Mouse (Mus musculus) intestine, embryonic 16.5 days (tissue): ENCODE results near the gene Sh3gl1. TPM values are rescaled to one million over a fixed set of nuclear protein-coding genes. Genes with fewer than 3 reads are reported as not detected.
A peak's percentile ranks its signal among the peaks of the same experiment; 100 is the strongest.

Source experiments
- ATAC-seq: fragments of 200-750 bp; cut with Nextera tagmentation; 2 replicates; pipeline ENCODE4 v1.8.0; 2017; ENCODE audit warnings: moderate TSS enrichment, moderate library complexity
- H3K27ac ChIP-seq: fragments of 300-500 bp; sonication (generic); 2 replicates; pipeline ENCODE4 v1.5.1; 2014; ENCODE audit warnings: mild to moderate bottlenecking, low read length
- H3K27me3 ChIP-seq: fragments of 300-500 bp; sonication (generic); replicated peaks from 2 replicates; pipeline ENCODE4 v1.6.1; 2014; ENCODE audit warnings: low read length, control low read depth, mixed read lengths; ENCODE audit not compliant: control insufficient read depth, insufficient read depth
- H3K36me3 ChIP-seq: fragments of 300-500 bp; sonication (generic); 2 replicates; pipeline ENCODE4 v1.6.1; 2014; ENCODE audit warnings: low read length, control low read depth; ENCODE audit not compliant: control insufficient read depth, insufficient read depth
- H3K4me1 ChIP-seq: fragments of 300-500 bp; sonication (generic); 2 replicates; pipeline ENCODE4 v1.6.1; 2014; ENCODE audit warnings: low read length, control low read depth, mixed read lengths; ENCODE audit not compliant: control insufficient read depth, insufficient read depth
- H3K4me2 ChIP-seq: fragments of 300-500 bp; sonication (generic); 2 replicates; pipeline ENCODE4 v1.6.1; 2014; ENCODE audit warnings: low read depth, low read length, control low read depth
- H3K4me3 ChIP-seq: fragments of 300-500 bp; sonication (generic); 2 replicates; pipeline ENCODE4 v1.5.1; 2014; ENCODE audit warnings: mild to moderate bottlenecking, low read length
- H3K9ac ChIP-seq: fragments of 300-500 bp; sonication (generic); 2 replicates; pipeline ENCODE4 v1.6.1; 2014; ENCODE audit warnings: low read depth, low read length
- H3K9me3 ChIP-seq: fragments of 300-500 bp; sonication (generic); 2 replicates; pipeline ENCODE4 v1.6.1; 2016; ENCODE audit warnings: low read length, control low read depth; ENCODE audit not compliant: control insufficient read depth
- whole genome bisulfite sequencing: fragments of 180-500 bp; shearing (Covaris S2); extraction: QIAGEN DNeasy Blood & Tissue Kit; methylation state at CpG from one replicate; pipeline ENCODE4 v1.1.7; 2014; 5-methylcytosine and 5-hydroxymethylcytosine counted together
- polyA plus RNA-seq: library from polyadenylated mRNA; unstranded; fragments of >200 nt; fragmentation: Nextera tagmentation; extraction: Ambion mirVana; gene quantifications from 2 replicates; pipeline ENCODE4 v1.2.1, GENCODE M21; 2015

Gene Sh3gl1
- polyA plus RNA-seq, 1 experiment from 2014 or later: 131 TPM

GRCm38 (mm10) chr17:56051369-56051768, 14.9 kb upstream of the Sh3gl1 start:
- Histone ChIP-seq H3K9me3 (no peaks in the 10 kb centered on the region), H3K27ac (no peak overlapping the region), H3K4me2 (no peak overlapping the region), H3K36me3 (peaks cover 13% of the 10 kb centered on the region), H3K4me1 (no peaks in the 10 kb centered on the region), H3K4me3 (no peak overlapping the region), H3K27me3 (no peaks in the 10 kb centered on the region), H3K9ac (no peak overlapping the region)
- WGBS: 80% methylated on average over 5 of the region's 5 CpGs
- ATAC-seq: no peak

- Histone ChIP-seq H3K4me3 (peak overlapping the region; percentile 87), H3K9me3 (no peaks in the 10 kb centered on the region), H3K4me2 (peak overlapping the region; percentile 85), H3K4me1 (peaks cover 14% of the 10 kb centered on the region), H3K36me3 (no peaks in the 10 kb centered on the region; the same call in 1 of the 2 replicates), H3K27me3 (no peaks in the 10 kb centered on the region), H3K9ac (peak overlapping the region; percentile 88), H3K27ac (peak overlapping the region; percentile 86)
- under 1% methylated on average over 12 of the region's 12 CpGs for WGBS
- ATAC-seq: no peak
Observed at GRCm38 (mm10) chr17:56040857-56041163, 4.4 kb upstream of the Sh3gl1 start.

GRCm38 (mm10) chr17:56040030-56040856, 3.8 kb upstream of the Sh3gl1 start, which contains the start of gene Chaf1a:
Gene Chaf1a, plus strand, starts transcription at chr17:56040439.
- H3K9ac ChIP-seq: peak within 1 kb of the TSS; percentile 88
- ATAC-seq: peak; percentile 87
- no peaks in the 10 kb centered on the region for H3K9me3 ChIP-seq
- H3K36me3 ChIP-seq: no peaks in the 10 kb centered on the region; the same call in 1 of the 2 replicates
- H3K4me1 ChIP-seq: peaks cover 16% of the 10 kb centered on the region
- peak within 1 kb of the TSS; percentile 86 for H3K27ac ChIP-seq
- under 1% methylated on average over 68 of the region's 68 CpGs for WGBS
- H3K4me3 ChIP-seq: peak within 1 kb of the TSS; percentile 87
- no peaks in the 10 kb centered on the region for H3K27me3 ChIP-seq
- H3K4me2 ChIP-seq: peak within 1 kb of the TSS; percentile 85

- no peaks in the 10 kb centered on the region for H3K27me3 ChIP-seq
- 0 out of 2 replicates have a peak overlapping the region, but pooled peaks have one; percentile 58 for H3K9ac ChIP-seq
- H3K9me3 ChIP-seq: no peaks in the 10 kb centered on the region
- H3K36me3 ChIP-seq: peaks cover 4% of the 10 kb centered on the region
- no peak overlapping the region for H3K27ac ChIP-seq
- H3K4me2 ChIP-seq: peak overlapping the region; percentile 38; the same call in 1 of the 2 replicates
- H3K4me3 ChIP-seq: peak overlapping the region; percentile 87
- no peak for ATAC-seq
- 77% methylated on average over 4 of the region's 4 CpGs for WGBS
- peaks cover 25% of the 10 kb centered on the region for H3K4me1 ChIP-seq
Observed at GRCm38 (mm10) chr17:56039345-56039744, 2.9 kb upstream of the Sh3gl1 start.

GRCm38 (mm10) chr17:56038583-56039261, 2.3 kb upstream of the Sh3gl1 start:
- Histone ChIP-seq H3K9ac (no peak overlapping the region), H3K4me2 (no peak overlapping the region), H3K4me1 (peaks cover 31% of the 10 kb centered on the region), H3K4me3 (no peak overlapping the region), H3K27me3 (no peaks in the 10 kb centered on the region), H3K9me3 (no peaks in the 10 kb centered on the region), H3K27ac (no peak overlapping the region), H3K36me3 (peaks cover 4% of the 10 kb centered on the region; the same call in 1 of the 2 replicates)
- 90% methylated on average over 8 of the region's 8 CpGs for WGBS
- no peak for ATAC-seq

- peak; percentile 2; the same call in 1 of the 2 replicates for ATAC-seq
- Histone ChIP-seq H3K27ac (peak overlapping the region; percentile 29; the same call in 1 of the 2 replicates), H3K9ac (peak overlapping the region; percentile 62), H3K4me1 (peaks cover 44% of the 10 kb centered on the region), H3K4me2 (peak overlapping the region; percentile 54), H3K36me3 (peaks cover 4% of the 10 kb centered on the region; the same call in 1 of the 2 replicates), H3K9me3 (no peaks in the 10 kb centered on the region), H3K27me3 (no peaks in the 10 kb centered on the region), H3K4me3 (peak overlapping the region; percentile 40)
- WGBS: 36% methylated on average over 13 of the region's 13 CpGs
Observed at GRCm38 (mm10) chr17:56036901-56037287, 459 bp upstream of the Sh3gl1 start.

- no peak for ATAC-seq
- no peaks in the 10 kb centered on the region for H3K9me3 ChIP-seq
- no peak overlapping the region for H3K27ac ChIP-seq
- peaks cover 4% of the 10 kb centered on the region; the same call in 1 of the 2 replicates for H3K36me3 ChIP-seq
- H3K4me1 ChIP-seq: peaks cover 36% of the 10 kb centered on the region
- H3K4me3 ChIP-seq: peak overlapping the region; percentile 94
- WGBS: 51% methylated on average over 4 of the region's 4 CpGs
- H3K4me2 ChIP-seq: peak overlapping the region; percentile 70
- H3K9ac ChIP-seq: peak overlapping the region; percentile 96
- H3K27me3 ChIP-seq: no peaks in the 10 kb centered on the region
Observed at GRCm38 (mm10) chr17:56035216-56035615, 1.2 kb downstream of the Sh3gl1 start.

GRCm38 (mm10) chr17:56034726-56035100, 1.7 kb downstream of the Sh3gl1 start:
- no peaks in the 10 kb centered on the region for H3K27me3 ChIP-seq
- peak overlapping the region; percentile 96 for H3K9ac ChIP-seq
- H3K9me3 ChIP-seq: no peaks in the 10 kb centered on the region
- WGBS: 85% methylated on average over 6 of the region's 6 CpGs
- peak overlapping the region; percentile 94; the same call in 1 of the 2 replicates for H3K4me3 ChIP-seq
- 0 out of 2 replicates have a peak overlapping the region, but pooled peaks have one; percentile 11 for H3K27ac ChIP-seq
- ATAC-seq: no peak
- H3K4me2 ChIP-seq: peak overlapping the region; percentile 70
- H3K36me3 ChIP-seq: peaks cover 4% of the 10 kb centered on the region; the same call in 1 of the 2 replicates
- peaks cover 36% of the 10 kb centered on the region for H3K4me1 ChIP-seq

GRCm38 (mm10) chr17:56034040-56034725, 2.3 kb downstream of the Sh3gl1 start:
- H3K4me3 ChIP-seq: no peak overlapping the region
- no peak for ATAC-seq
- H3K27ac ChIP-seq: 0 out of 2 replicates have a peak overlapping the region, but pooled peaks have one; percentile 11
- H3K36me3 ChIP-seq: peaks cover 4% of the 10 kb centered on the region; the same call in 1 of the 2 replicates
- no peaks in the 10 kb centered on the region for H3K9me3 ChIP-seq
- no peaks in the 10 kb centered on the region for H3K27me3 ChIP-seq
- WGBS: 82% methylated on average over 7 of the region's 7 CpGs
- H3K4me1 ChIP-seq: peaks cover 36% of the 10 kb centered on the region
- 0 out of 2 replicates have a peak overlapping the region, but pooled peaks have one; percentile 70 for H3K4me2 ChIP-seq
- H3K9ac ChIP-seq: peak overlapping the region; percentile 96
